Mouse (Mus musculus): ENCODE measurements at regions not wholly inside any gene's neighbourhood (a gene's known extent, or its start where the extent isn't known, plus 50 kb on each side); places are given as distances from the start of the nearest gene placed in this dataset.

DNA sequence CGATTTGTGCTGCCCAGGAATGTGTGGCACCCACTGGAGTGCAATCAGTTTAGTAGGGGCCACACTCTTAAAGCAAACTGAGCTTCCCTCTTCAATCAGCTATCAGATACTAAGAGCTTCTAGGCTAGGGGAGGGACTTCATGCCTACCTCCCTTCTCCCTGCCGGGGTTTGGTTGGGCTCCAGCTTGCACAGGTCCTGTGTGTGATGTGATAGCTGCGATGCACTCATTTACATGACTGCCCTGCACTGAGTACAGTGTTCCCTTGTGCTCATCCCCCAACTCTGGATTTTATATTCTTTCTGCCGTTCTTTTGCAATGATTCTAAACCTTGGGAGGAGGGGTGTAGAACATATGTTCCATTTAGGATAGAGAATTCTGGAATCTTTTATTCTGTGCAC is 109.5 kb downstream of the Dact1 start:
- TF ChIP-seq CTCF (IDR thresholded peaks at IDR 0.05; ENCODE audit: borderline replicate concordance, control insufficient read depth, extremely low read depth, insufficient read depth, low read length, poor library complexity): no peak
- no peak for TF ChIP-seq POLR2A (IDR thresholded peaks at IDR 0.05; ENCODE audit: control insufficient read depth, extremely low read depth, insufficient read depth, low read length, poor library complexity)

DNA sequence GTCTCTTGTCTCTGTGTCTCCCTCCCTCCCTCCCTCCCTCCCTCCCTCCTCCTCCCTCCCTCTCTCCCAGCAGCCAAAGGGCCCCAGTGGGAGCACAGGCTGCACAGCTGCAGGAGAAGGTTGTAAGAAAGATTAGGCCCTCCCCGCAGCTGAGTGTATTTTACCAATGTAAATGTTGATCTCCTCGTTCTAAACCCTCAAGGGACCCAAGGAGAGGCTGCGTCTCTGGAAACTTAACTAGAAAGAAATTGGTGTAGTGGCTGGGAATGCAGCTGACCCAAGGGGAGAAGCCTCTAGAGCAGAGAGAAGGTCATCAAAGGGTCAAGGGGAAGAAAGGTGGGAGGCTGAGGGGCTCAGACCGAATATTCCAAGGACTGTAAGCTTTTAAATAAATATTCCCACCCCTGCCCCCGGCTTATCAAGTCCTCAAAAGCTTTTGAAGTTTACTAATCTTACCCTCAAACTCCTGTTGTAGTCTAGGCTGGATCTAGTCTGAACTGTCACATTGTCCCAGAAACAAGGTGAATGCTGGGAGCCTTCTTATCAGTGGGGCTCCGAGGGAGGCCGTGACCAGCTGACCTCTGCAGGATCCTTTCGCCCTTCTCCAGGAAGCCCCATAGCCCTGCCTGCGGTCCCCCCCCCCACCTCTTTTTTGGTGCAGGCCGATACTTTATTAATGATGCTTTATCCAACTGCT is 116.5 kb downstream of the Dact1 start:
- Histone ChIP-seq H3K4me1 (replicated peaks; ENCODE audit: control insufficient read depth, insufficient read depth, low read length) (no peaks in the 10 kb centered on the region), H3K4me3 (ENCODE audit: control insufficient read depth, insufficient read depth, low read length) (no peak overlapping the region), H3K36me3 (ENCODE audit: control insufficient read depth, insufficient read depth, low read length) (no peaks in the 10 kb centered on the region), H3K27me3 (ENCODE audit: control insufficient read depth, insufficient read depth, low read length) (no peaks in the 10 kb centered on the region), H3K27ac (ENCODE audit: control insufficient read depth, insufficient read depth, low read length) (no peak overlapping the region)
- 87% methylated on average over 10 of the region's 10 CpGs for WGBS
- no peak for DNase-seq
- TF ChIP-seq POLR2A (IDR thresholded peaks at IDR 0.05; ENCODE audit: control insufficient read depth, extremely low read depth, insufficient read depth, low read length, poor library complexity) (no peak), CTCF (IDR thresholded peaks at IDR 0.05; ENCODE audit: borderline replicate concordance, control insufficient read depth, extremely low read depth, insufficient read depth, low read length, poor library complexity) (no peak)

More for the DNA sequence above, 109.5 kb downstream of the Dact1 start:
- 75% methylated on average over 4 of the region's 4 CpGs for WGBS
- Histone ChIP-seq H3K4me3 (ENCODE audit: control insufficient read depth, insufficient read depth, low read length) (no peak overlapping the region), H3K36me3 (ENCODE audit: control insufficient read depth, insufficient read depth, low read length) (no peaks in the 10 kb centered on the region), H3K27me3 (ENCODE audit: control insufficient read depth, insufficient read depth, low read length) (no peaks in the 10 kb centered on the region), H3K27ac (ENCODE audit: control insufficient read depth, insufficient read depth, low read length) (no peak overlapping the region), H3K4me1 (replicated peaks; ENCODE audit: control insufficient read depth, insufficient read depth, low read length) (no peaks in the 10 kb centered on the region)
- no peak for DNase-seq

DNA sequence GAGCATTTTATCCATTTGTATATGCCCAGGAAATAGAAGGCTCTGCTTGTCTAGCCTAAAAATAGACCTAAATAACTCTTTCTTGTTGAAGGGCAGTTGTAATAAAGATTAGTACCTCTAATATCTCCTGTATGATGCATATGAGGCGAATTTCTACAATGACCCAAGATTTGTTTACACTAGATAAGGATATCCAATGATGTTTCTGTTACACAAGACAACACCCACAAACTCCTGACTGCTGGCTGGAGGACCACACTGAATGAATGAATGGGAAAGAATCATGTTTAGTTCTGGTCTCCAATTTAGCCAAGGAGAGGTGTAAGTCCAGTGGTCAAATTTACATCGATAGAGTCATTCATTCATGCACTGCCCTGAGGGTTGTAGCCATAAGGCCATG is 118.3 kb downstream of the Dact1 start:
- TF ChIP-seq POLR2A (IDR thresholded peaks at IDR 0.05; ENCODE audit: control insufficient read depth, extremely low read depth, insufficient read depth, low read length, poor library complexity) (no peak), CTCF (IDR thresholded peaks at IDR 0.05; ENCODE audit: borderline replicate concordance, control insufficient read depth, extremely low read depth, insufficient read depth, low read length, poor library complexity) (no peak)
- H3K27ac ChIP-seq (ENCODE audit: control insufficient read depth, insufficient read depth, low read length): no peak overlapping the region
- 92% methylated on average over 2 of the region's 2 CpGs for WGBS
- no peaks in the 10 kb centered on the region for H3K27me3 ChIP-seq (ENCODE audit: control insufficient read depth, insufficient read depth, low read length)
- H3K36me3 ChIP-seq (ENCODE audit: control insufficient read depth, insufficient read depth, low read length): no peaks in the 10 kb centered on the region
- DNase-seq: no peak
- H3K4me1 ChIP-seq (replicated peaks; ENCODE audit: control insufficient read depth, insufficient read depth, low read length): no peaks in the 10 kb centered on the region
- H3K4me3 ChIP-seq (ENCODE audit: control insufficient read depth, insufficient read depth, low read length): no peak overlapping the region

DNA sequence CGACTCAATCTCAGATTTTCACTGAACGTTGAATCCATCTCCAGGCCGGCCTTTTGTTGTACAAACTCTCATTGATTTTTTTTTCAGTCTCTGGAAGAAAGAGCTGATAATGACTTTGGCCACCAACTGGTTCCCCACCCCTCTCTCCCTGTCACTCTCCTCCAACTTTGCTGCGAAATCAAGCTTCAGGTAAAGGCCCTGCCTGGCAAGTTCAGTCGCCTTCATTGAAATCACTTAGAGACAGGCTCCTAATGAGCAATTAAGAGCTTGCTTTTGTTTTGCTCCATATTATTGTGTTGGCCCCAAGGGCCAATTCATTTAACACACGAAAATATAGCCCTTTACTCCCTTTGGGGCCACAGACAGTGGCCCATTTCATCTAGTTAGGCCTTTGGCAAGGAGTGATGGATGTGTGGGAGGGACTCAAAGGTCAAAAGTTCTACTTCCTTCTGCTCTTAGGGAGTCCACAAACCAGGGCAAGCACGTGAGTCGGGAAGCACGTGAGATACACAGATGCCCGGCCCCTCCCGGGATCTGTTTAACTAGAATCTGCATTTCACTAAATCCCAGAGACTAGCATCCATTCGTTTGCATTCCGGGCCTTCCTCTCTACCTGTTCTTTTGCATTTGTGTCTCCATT is 120.0 kb downstream of the Dact1 start:
- WGBS: 79% methylated on average over 13 of the region's 13 CpGs
- no peak for TF ChIP-seq POLR2A (IDR thresholded peaks at IDR 0.05; ENCODE audit: control insufficient read depth, extremely low read depth, insufficient read depth, low read length, poor library complexity)
- TF ChIP-seq CTCF (IDR thresholded peaks at IDR 0.05; ENCODE audit: borderline replicate concordance, control insufficient read depth, extremely low read depth, insufficient read depth, low read length, poor library complexity): no peak
- no peak for DNase-seq

DNA sequence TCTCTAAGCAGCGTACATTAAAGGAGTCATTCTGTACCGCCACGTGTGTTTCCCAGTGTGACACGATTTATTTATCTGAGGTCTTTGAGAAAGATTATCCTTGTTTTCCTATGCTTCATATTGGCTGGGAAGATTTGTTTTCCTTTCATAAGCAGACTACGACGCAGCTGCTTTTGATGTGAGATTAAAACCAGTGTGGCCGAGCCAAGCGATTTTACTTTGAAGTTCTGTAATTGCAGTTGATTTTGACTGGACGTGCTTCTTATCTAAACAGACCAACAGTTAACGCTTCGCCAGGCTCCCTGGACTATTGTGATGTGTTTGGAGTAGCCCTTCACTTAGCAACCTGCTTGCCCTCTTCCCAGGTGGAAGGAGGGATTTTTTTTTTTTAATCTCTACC is 120.6 kb downstream of the Dact1 start:
- DNase-seq: no peak
- no peaks in the 10 kb centered on the region for H3K4me1 ChIP-seq (replicated peaks; ENCODE audit: control insufficient read depth, insufficient read depth, low read length)
- WGBS: 95% methylated on average over 11 of the region's 11 CpGs
- no peak for TF ChIP-seq POLR2A (IDR thresholded peaks at IDR 0.05; ENCODE audit: control insufficient read depth, extremely low read depth, insufficient read depth, low read length, poor library complexity)
- no peak for TF ChIP-seq CTCF (IDR thresholded peaks at IDR 0.05; ENCODE audit: borderline replicate concordance, control insufficient read depth, extremely low read depth, insufficient read depth, low read length, poor library complexity)
- H3K27me3 ChIP-seq (ENCODE audit: control insufficient read depth, insufficient read depth, low read length): no peaks in the 10 kb centered on the region
- no peak overlapping the region for H3K27ac ChIP-seq (ENCODE audit: control insufficient read depth, insufficient read depth, low read length)
- no peak overlapping the region for H3K4me3 ChIP-seq (ENCODE audit: control insufficient read depth, insufficient read depth, low read length)
- H3K36me3 ChIP-seq (ENCODE audit: control insufficient read depth, insufficient read depth, low read length): no peaks in the 10 kb centered on the region

More for the DNA sequence above, 120.0 kb downstream of the Dact1 start:
- no peaks in the 10 kb centered on the region for H3K27me3 ChIP-seq (ENCODE audit: control insufficient read depth, insufficient read depth, low read length)
- H3K4me1 ChIP-seq (replicated peaks; ENCODE audit: control insufficient read depth, insufficient read depth, low read length): no peaks in the 10 kb centered on the region
- H3K36me3 ChIP-seq (ENCODE audit: control insufficient read depth, insufficient read depth, low read length): no peaks in the 10 kb centered on the region
- H3K27ac ChIP-seq (ENCODE audit: control insufficient read depth, insufficient read depth, low read length): no peak overlapping the region
- H3K4me3 ChIP-seq (ENCODE audit: control insufficient read depth, insufficient read depth, low read length): no peak overlapping the region

DNA sequence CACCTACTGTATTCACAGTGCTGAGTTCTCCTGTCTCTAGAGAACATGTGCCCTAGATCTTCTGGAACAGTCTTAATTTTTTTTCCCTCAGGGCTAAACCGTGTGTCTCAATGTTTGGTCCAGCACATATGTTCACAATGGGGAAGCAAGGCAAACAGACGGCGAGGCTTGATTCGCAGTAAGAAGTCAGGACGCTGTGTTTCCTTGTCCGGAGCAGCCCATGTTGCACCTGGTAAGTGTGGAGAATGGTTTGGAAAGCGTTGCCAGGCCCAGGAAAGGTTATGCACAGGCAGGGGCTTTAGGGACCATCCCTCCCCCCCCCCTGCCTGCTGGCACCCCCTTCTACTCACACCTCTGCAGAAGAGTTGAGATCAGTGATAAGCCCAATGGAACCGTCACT is 121.4 kb downstream of the Dact1 start:
- Histone ChIP-seq H3K36me3 (ENCODE audit: control insufficient read depth, insufficient read depth, low read length) (no peaks in the 10 kb centered on the region), H3K27me3 (ENCODE audit: control insufficient read depth, insufficient read depth, low read length) (no peaks in the 10 kb centered on the region), H3K4me1 (replicated peaks; ENCODE audit: control insufficient read depth, insufficient read depth, low read length) (no peaks in the 10 kb centered on the region), H3K27ac (ENCODE audit: control insufficient read depth, insufficient read depth, low read length) (no peak overlapping the region), H3K4me3 (ENCODE audit: control insufficient read depth, insufficient read depth, low read length) (no peak overlapping the region)
- WGBS: 96% methylated on average over 8 of the region's 8 CpGs
- no peak for TF ChIP-seq POLR2A (IDR thresholded peaks at IDR 0.05; ENCODE audit: control insufficient read depth, extremely low read depth, insufficient read depth, low read length, poor library complexity)
- no peak for DNase-seq
